Mouse (Mus musculus) ES-Bruce4 (cell line): ENCODE results near the gene Rev1.

Source experiments
- CTCF ChIP-seq: IDR thresholded peaks from one replicate; pipeline ENCODE4 v1.8.1; 2011; ENCODE audit warnings: low read depth, low read length
- EP300 ChIP-seq: IDR thresholded peaks from 2 replicates; pipeline ENCODE4 v1.6.1; 2011; ENCODE audit warnings: low read depth, low read length; ENCODE audit not compliant: insufficient read depth
- POLR2A ChIP-seq: IDR thresholded peaks from one replicate; pipeline ENCODE4 v1.8.1; 2011; ENCODE audit warnings: low read length; ENCODE audit not compliant: insufficient read depth

GRCm38 (mm10) chr1:38165696-38166095, 36.1 kb upstream of the Rev1 start:
- TF ChIP-seq CTCF (no peak), EP300 (no peak), POLR2A (no peak)
